Mouse (Mus musculus): ENCODE measurements around the gene Sik2. TPM values are rescaled to one million over a fixed set of nuclear protein-coding genes. Genes with fewer than 3 reads are reported as not detected.

Gene Sik2
- polyA plus RNA-seq, 1 experiment: 10.5 TPM

GRCm38 (mm10) chr9:51030147-51030546 lies 21.3 kb upstream of the Sik2 start:
- H3K4me2 ChIP-seq (ENCODE audit: low read depth): no peak overlapping the region
- no peaks in the 10 kb centered on the region for H3K79me2 ChIP-seq (ENCODE audit: control insufficient read depth, insufficient read depth)
- H3K4me3 ChIP-seq: no peak overlapping the region
- H3K27me3 ChIP-seq (ENCODE audit: control insufficient read depth, insufficient read depth, insufficient read length): no peaks in the 10 kb centered on the region
- H3K36me3 ChIP-seq (ENCODE audit: control insufficient read depth, insufficient read depth): no peaks in the 10 kb centered on the region
- H3ac ChIP-seq (ENCODE audit: control insufficient read depth, insufficient read length): no peak overlapping the region
- TF ChIP-seq MAX (IDR thresholded peaks at IDR 0.05; ENCODE audit: low read depth) (no peak), TCF3 (IDR thresholded peaks at IDR 0.05; ENCODE audit: insufficient read length, low read depth) (no peak), MYOD1 (IDR thresholded peaks at IDR 0.05; ENCODE audit: control insufficient read depth in 1 of 3, insufficient read length in 2 of 3, low read depth in 2 of 3) (no peak), SRF (IDR thresholded peaks at IDR 0.05; ENCODE audit: control insufficient read depth, insufficient read length, low read depth) (no peak), MYOG (IDR thresholded peaks at IDR 0.05; ENCODE audit: control insufficient read depth in 1 of 3, insufficient read depth in 1 of 3, insufficient read length in 2 of 3, low read depth in 2 of 3) (no peak), POLR2A (IDR thresholded peaks at IDR 0.05; ENCODE audit: insufficient read length, low read depth) (no peak)

GRCm38 (mm10) chr9:51026952-51027351 lies 18.1 kb upstream of the Sik2 start:
- Histone ChIP-seq H3K36me3 (ENCODE audit: control insufficient read depth, insufficient read depth) (no peaks in the 10 kb centered on the region), H3K4me3 (no peak overlapping the region), H3K27me3 (ENCODE audit: control insufficient read depth, insufficient read depth, insufficient read length) (no peaks in the 10 kb centered on the region), H3K4me2 (ENCODE audit: low read depth) (no peak overlapping the region), H3ac (ENCODE audit: control insufficient read depth, insufficient read length) (no peak overlapping the region), H3K79me2 (ENCODE audit: control insufficient read depth, insufficient read depth) (no peaks in the 10 kb centered on the region)
- TF ChIP-seq MYOD1 (IDR thresholded peaks at IDR 0.05; ENCODE audit: control insufficient read depth in 1 of 3, insufficient read length in 2 of 3, low read depth in 2 of 3) (no peak), E2F4 (IDR thresholded peaks at IDR 0.05; ENCODE audit: insufficient read depth) (no peak), MAX (IDR thresholded peaks at IDR 0.05; ENCODE audit: low read depth) (no peak), MYOG (IDR thresholded peaks at IDR 0.05; ENCODE audit: control insufficient read depth in 1 of 3, insufficient read depth in 1 of 3, insufficient read length in 2 of 3, low read depth in 2 of 3) (no peak), POLR2A (IDR thresholded peaks at IDR 0.05; ENCODE audit: insufficient read length, low read depth) (no peak), TCF12 (IDR thresholded peaks at IDR 0.05; ENCODE audit: insufficient read depth, poor library complexity, severe bottlenecking) (no peak), USF1 (IDR thresholded peaks at IDR 0.05; ENCODE audit: low read depth) (no peak), CEBPB (IDR thresholded peaks at IDR 0.05; ENCODE audit: insufficient read depth, poor library complexity, severe bottlenecking) (no peak)

GRCm38 (mm10) chr9:51021123-51021795 lies 12.4 kb upstream of the Sik2 start:
- Histone ChIP-seq H3K4me3 (no peak overlapping the region), H3ac (ENCODE audit: control insufficient read depth, insufficient read length) (no peak overlapping the region), H3K79me2 (ENCODE audit: control insufficient read depth, insufficient read depth) (no peaks in the 10 kb centered on the region), H3K27me3 (ENCODE audit: control insufficient read depth, insufficient read depth, insufficient read length) (no peaks in the 10 kb centered on the region), H3K4me2 (ENCODE audit: low read depth) (no peak overlapping the region), H3K36me3 (ENCODE audit: control insufficient read depth, insufficient read depth) (no peaks in the 10 kb centered on the region)
- TF ChIP-seq CEBPB (IDR thresholded peaks at IDR 0.05; ENCODE audit: insufficient read depth, poor library complexity, severe bottlenecking) (no peak), MYOG (IDR thresholded peaks at IDR 0.05; ENCODE audit: control insufficient read depth in 1 of 3, insufficient read depth in 1 of 3, insufficient read length in 2 of 3, low read depth in 2 of 3) (no peak), MYOD1 (IDR thresholded peaks at IDR 0.05; ENCODE audit: control insufficient read depth in 1 of 3, insufficient read length in 2 of 3, low read depth in 2 of 3) (no peak), REST (IDR thresholded peaks at IDR 0.05; ENCODE audit: insufficient read depth, insufficient read length) (no peak), MAX (IDR thresholded peaks at IDR 0.05; ENCODE audit: low read depth) (no peak), SRF (IDR thresholded peaks at IDR 0.05; ENCODE audit: control insufficient read depth, insufficient read length, low read depth) (no peak), E2F4 (IDR thresholded peaks at IDR 0.05; ENCODE audit: insufficient read depth) (no peak)

GRCm38 (mm10) chr9:51020351-51020750 lies 11.5 kb upstream of the Sik2 start:
- no peaks in the 10 kb centered on the region for H3K36me3 ChIP-seq (ENCODE audit: control insufficient read depth, insufficient read depth)
- H3K4me2 ChIP-seq (ENCODE audit: low read depth): no peak overlapping the region
- no peaks in the 10 kb centered on the region for H3K79me2 ChIP-seq (ENCODE audit: control insufficient read depth, insufficient read depth)
- H3K4me3 ChIP-seq: no peak overlapping the region
- no peaks in the 10 kb centered on the region for H3K27me3 ChIP-seq (ENCODE audit: control insufficient read depth, insufficient read depth, insufficient read length)
- no peak overlapping the region for H3ac ChIP-seq (ENCODE audit: control insufficient read depth, insufficient read length)
- no peak for TF ChIP-seq CEBPB (IDR thresholded peaks at IDR 0.05; ENCODE audit: insufficient read depth, poor library complexity, severe bottlenecking)
- TF ChIP-seq TCF12 (IDR thresholded peaks at IDR 0.05; ENCODE audit: insufficient read depth, poor library complexity, severe bottlenecking): no peak
- TF ChIP-seq MYOD1 (IDR thresholded peaks at IDR 0.05; ENCODE audit: control insufficient read depth in 1 of 3, insufficient read length in 2 of 3, low read depth in 2 of 3): no peak
- TF ChIP-seq SRF (IDR thresholded peaks at IDR 0.05; ENCODE audit: control insufficient read depth, insufficient read length, low read depth): no peak
- no peak for TF ChIP-seq E2F4 (IDR thresholded peaks at IDR 0.05; ENCODE audit: insufficient read depth)

GRCm38 (mm10) chr9:51019670-51020069 lies 10.8 kb upstream of the Sik2 start:
- Histone ChIP-seq H3K79me2 (ENCODE audit: control insufficient read depth, insufficient read depth) (no peaks in the 10 kb centered on the region), H3K27me3 (ENCODE audit: control insufficient read depth, insufficient read depth, insufficient read length) (no peaks in the 10 kb centered on the region), H3K36me3 (ENCODE audit: control insufficient read depth, insufficient read depth) (no peaks in the 10 kb centered on the region), H3ac (ENCODE audit: control insufficient read depth, insufficient read length) (no peak overlapping the region), H3K4me2 (ENCODE audit: low read depth) (no peak overlapping the region), H3K4me3 (no peak overlapping the region)
- no peak for TF ChIP-seq MYOD1 (IDR thresholded peaks at IDR 0.05; ENCODE audit: control insufficient read depth in 1 of 3, insufficient read length in 2 of 3, low read depth in 2 of 3)
- no peak for TF ChIP-seq E2F4 (IDR thresholded peaks at IDR 0.05; ENCODE audit: insufficient read depth)
- TF ChIP-seq CEBPB (IDR thresholded peaks at IDR 0.05; ENCODE audit: insufficient read depth, poor library complexity, severe bottlenecking): no peak
- no peak for TF ChIP-seq POLR2AphosphoS2 (IDR thresholded peaks at IDR 0.05; ENCODE audit: insufficient read length, low read depth)
- TF ChIP-seq USF1 (IDR thresholded peaks at IDR 0.05; ENCODE audit: low read depth): no peak
- no peak for TF ChIP-seq REST (IDR thresholded peaks at IDR 0.05; ENCODE audit: insufficient read depth, insufficient read length)
- no peak for TF ChIP-seq SRF (IDR thresholded peaks at IDR 0.05; ENCODE audit: control insufficient read depth, insufficient read length, low read depth)
- no peak for TF ChIP-seq POLR2A (IDR thresholded peaks at IDR 0.05; ENCODE audit: insufficient read length, low read depth)
- no peak for TF ChIP-seq TCF12 (IDR thresholded peaks at IDR 0.05; ENCODE audit: insufficient read depth, poor library complexity, severe bottlenecking)
- TF ChIP-seq MAX (IDR thresholded peaks at IDR 0.05; ENCODE audit: low read depth): no peak
- TF ChIP-seq MYOG (IDR thresholded peaks at IDR 0.05; ENCODE audit: control insufficient read depth in 1 of 3, insufficient read depth in 1 of 3, insufficient read length in 2 of 3, low read depth in 2 of 3): no peak
- no peak for TF ChIP-seq TCF3 (IDR thresholded peaks at IDR 0.05; ENCODE audit: insufficient read length, low read depth)
